Comparison of ENCODE assay signal across 8 mouse cellular contexts in genomic region chr1:58392652-58393283, GRCm38 (mm10). TPM values are rescaled to one million over a fixed set of nuclear protein-coding genes. Genes with fewer than 3 reads are reported as not detected.
DNase-seq lines count a peak whose midpoint lies in the region; ATAC-seq lines count a peak whose summit lies in the region.

Gene Bzw1 (plus strand): TSS chr1:58392898.

- WGBS in hindbrain, embryonic 14.5 days = 0% methylated on average over 44 of the region's 61 CpGs

- H3K4me2 ChIP-seq in hindbrain, embryonic 14.5 days (replicated peaks) = peak within 1 kb of the TSS; percentile 60

- no peaks in the 10 kb centered on the region for H3K27me3 ChIP-seq in hindbrain, embryonic 14.5 days (ENCODE audit: control insufficient read depth, insufficient read depth, low read length)

- H3K9ac ChIP-seq in hindbrain, embryonic 14.5 days = peak within 1 kb of the TSS; percentile 98

- peak within 1 kb of the TSS; percentile 94 for H3K4me3 ChIP-seq in hindbrain, embryonic 14.5 days (replicated peaks; ENCODE audit: low read length)

- no peaks in the 10 kb centered on the region for H3K9me3 ChIP-seq in hindbrain, embryonic 14.5 days (ENCODE audit: control insufficient read depth, low read length)

- peaks cover 17% of the 10 kb centered on the region for H3K4me1 ChIP-seq in hindbrain, embryonic 14.5 days (replicated peaks; ENCODE audit: control insufficient read depth, insufficient read depth, low read length)

- ATAC-seq in hindbrain, embryonic 14.5 days (ENCODE audit: low FRiP score) = peak; percentile 98

- H3K36me3 ChIP-seq in hindbrain, embryonic 14.5 days (replicated peaks; ENCODE audit: control insufficient read depth, insufficient read depth) = peaks cover 34% of the 10 kb centered on the region

- H3K27ac ChIP-seq in hindbrain, embryonic 14.5 days = peak within 1 kb of the TSS; percentile 100

- peak; percentile 92 for DNase-seq in R1 (ENCODE audit: low read depth, low spot score)
- peak; percentile 95 to 96 for DNase-seq in cerebellum, postnatal 25 days
- peak; percentile 78 to 88 for DNase-seq in frontal cortex, postnatal 25 days (ENCODE audit: low spot score in 2 of 2)
- peak; percentile 92 for DNase-seq in hindbrain, embryonic 14.5 days (ENCODE audit: low spot score)
- peak; percentile 92 to 93 for DNase-seq in layer of hippocampus, postnatal 36 days
- DNase-seq in lung, postnatal 36 days = peak; percentile 94
- DNase-seq in retina, postnatal 1 day = peak; percentile 97
- peak; percentile 89 to 90 for DNase-seq in urinary bladder, adult 18-20 months (ENCODE audit: low spot score in 2 of 2)

RNA-seq across cellular contexts. Expression of gene Bzw1, which starts in this region (rescaled TPM):
- 372 and 407 TPM in 2 replicates for polyA plus RNA-seq in hindbrain, embryonic 14.5 days (2014; fragmentation: Nextera tagmentation; extraction: Ambion mirVana)
- total RNA-seq in layer of hippocampus, postnatal 36 days (2021) = 100 to 1,000 TPM; 120 to 128 TPM

Comparison
In these comparisons a context has a peak if more than half of its experiments do, and no peak if none do; other contexts are left out.
1. Peak in every context shown above with its lines: DNase-seq, ATAC-seq, H3K4me3 ChIP-seq and H3K27ac ChIP-seq.